Mouse (Mus musculus): ENCODE measurements around the gene Hipk4.

Hipk4 gene

GRCm38 (mm10) chr7:27522967-27523366 lies at the start of gene Hipk4:
TSS of gene Hipk4 (plus strand) at chr7:27523267.
- no peak for DNase-seq (ENCODE audit: low read depth)

- DNase-seq (ENCODE audit: low read depth): no peak
These were observed 49.1 kb upstream of the Hipk4 start for GRCm38 (mm10) chr7:27473835-27474489.

- DNase-seq (ENCODE audit: low read depth): peak; percentile 98
These were observed 48.5 kb upstream of the Hipk4 start for GRCm38 (mm10) chr7:27474490-27474954.

GRCm38 (mm10) chr7:27475596-27475995 lies 47.5 kb upstream of the Hipk4 start:
- no peak for DNase-seq (ENCODE audit: low read depth)

GRCm38 (mm10) chr7:27476098-27476635 lies 46.9 kb upstream of the Hipk4 start:
- no peak for DNase-seq (ENCODE audit: low read depth)

- DNase-seq (ENCODE audit: low read depth): no peak
These were observed 44.5 kb upstream of the Hipk4 start for GRCm38 (mm10) chr7:27478561-27478960.

GRCm38 (mm10) chr7:27479750-27480149 lies 43.3 kb upstream of the Hipk4 start:
- no peak for DNase-seq (ENCODE audit: low read depth)

- no peak for DNase-seq (ENCODE audit: low read depth)
These were observed 42.6 kb upstream of the Hipk4 start for GRCm38 (mm10) chr7:27480506-27480905.

GRCm38 (mm10) chr7:27480927-27481626 lies 42.0 kb upstream of the Hipk4 start:
- no peak for DNase-seq (ENCODE audit: low read depth)

- DNase-seq (ENCODE audit: low read depth): peak; percentile 61
These were observed 41.5 kb upstream of the Hipk4 start for GRCm38 (mm10) chr7:27481627-27481969.

GRCm38 (mm10) chr7:27483860-27484259 lies 39.2 kb upstream of the Hipk4 start:
- no peak for DNase-seq (ENCODE audit: low read depth)

GRCm38 (mm10) chr7:27486102-27486769 lies 36.8 kb upstream of the Hipk4 start:
- DNase-seq (ENCODE audit: low read depth): peak; percentile 53

- DNase-seq (ENCODE audit: low read depth): peak; percentile 99
These were observed 36.0 kb upstream of the Hipk4 start, which contains the start of gene Sertad1 for GRCm38 (mm10) chr7:27486770-27487697. TSS of gene Sertad1 (plus strand) at chr7:27486910.

- DNase-seq (ENCODE audit: low read depth): no peak
These were observed 35.3 kb upstream of the Hipk4 start for GRCm38 (mm10) chr7:27487740-27488268.

- no peak for DNase-seq (ENCODE audit: low read depth)
These were observed 33.7 kb upstream of the Hipk4 start for GRCm38 (mm10) chr7:27489270-27489869.

- no peak for DNase-seq (ENCODE audit: low read depth)
These were observed 32.9 kb upstream of the Hipk4 start for GRCm38 (mm10) chr7:27490227-27490542.

- peak; percentile 82 for DNase-seq (ENCODE audit: low read depth)
These were observed 32.3 kb upstream of the Hipk4 start for GRCm38 (mm10) chr7:27490543-27491329.

GRCm38 (mm10) chr7:27491856-27492255 lies 31.2 kb upstream of the Hipk4 start:
- DNase-seq (ENCODE audit: low read depth): no peak

GRCm38 (mm10) chr7:27493022-27493421 lies 30.0 kb upstream of the Hipk4 start:
- DNase-seq (ENCODE audit: low read depth): no peak

GRCm38 (mm10) chr7:27493450-27493849 lies 29.6 kb upstream of the Hipk4 start:
- no peak for DNase-seq (ENCODE audit: low read depth)
